Mouse (Mus musculus) heart, embryonic 10.5 days (tissue): ENCODE measurements around the gene Smu1. TPM values are rescaled to one million over a fixed set of nuclear protein-coding genes. Genes with fewer than 3 reads are reported as not detected.
A peak's percentile ranks its signal among the peaks of the same experiment; 100 is the strongest.

Source experiments
- DNase-seq: peaks from one replicate; pipeline ENCODE4 v3.0.0-alpha.2; 2017; ENCODE audit warnings: low spot score
- H3K27ac ChIP-seq: fragments of 300-500 bp; sonication (generic); 2 replicates; pipeline ENCODE4 v1.5.1; 2016; ENCODE audit warnings: mild to moderate bottlenecking
- H3K27me3 ChIP-seq: fragments of 300-500 bp; sonication (generic); 2 replicates; pipeline ENCODE4 v1.6.1; 2016; ENCODE audit warnings: mild to moderate bottlenecking; ENCODE audit not compliant: poor library complexity, insufficient read depth, severe bottlenecking
- H3K36me3 ChIP-seq: fragments of 300-500 bp; sonication (generic); 2 replicates; pipeline ENCODE4 v1.6.1; 2016; ENCODE audit warnings: mild to moderate bottlenecking, moderate library complexity
- H3K4me1 ChIP-seq: fragments of 300-500 bp; sonication (generic); 2 replicates; pipeline ENCODE4 v1.6.1; 2016; ENCODE audit warnings: mild to moderate bottlenecking
- H3K4me3 ChIP-seq: fragments of 300-500 bp; sonication (generic); 2 replicates; pipeline ENCODE4 v1.5.1; 2016; ENCODE audit warnings: mild to moderate bottlenecking, moderate library complexity
- H3K9me3 ChIP-seq: fragments of 300-500 bp; sonication (generic); 2 replicates; pipeline ENCODE4 v1.6.1; 2016; ENCODE audit warnings: mild to moderate bottlenecking, moderate library complexity
- WGBS: fragments of 180-500 bp; shearing (Covaris S2); methylation state at CpG from one replicate; pipeline ENCODE4 v1.1.7; 2016; 5-methylcytosine and 5-hydroxymethylcytosine counted together
- polyA plus RNA-seq: library from polyadenylated mRNA; unstranded; fragments of >200 nt; fragmentation: Nextera tagmentation; extraction: Ambion mirVana; gene quantifications from 2 replicates; pipeline ENCODE4 v1.2.1, GENCODE M21; 2016

Smu1 gene
- polyA plus RNA-seq, 1 experiment from 2014 or later = 158 TPM

GRCm38 (mm10) chr4:40783049-40783448 lies 25.3 kb upstream of the Smu1 start:
- DNase-seq = no peak
- H3K4me1 ChIP-seq = peaks cover 15% of the 10 kb centered on the region
- H3K4me3 ChIP-seq = no peak overlapping the region
- H3K27ac ChIP-seq = no peak overlapping the region
- no peaks in the 10 kb centered on the region for H3K36me3 ChIP-seq
- no peaks in the 10 kb centered on the region for H3K27me3 ChIP-seq
- WGBS = 84% methylated on average over 4 of the region's 4 CpGs
- H3K9me3 ChIP-seq = no peaks in the 10 kb centered on the region

GRCm38 (mm10) chr4:40781797-40782495 lies 24.2 kb upstream of the Smu1 start:
- Histone ChIP-seq H3K4me3 (no peak overlapping the region), H3K4me1 (peaks cover 18% of the 10 kb centered on the region), H3K27me3 (no peaks in the 10 kb centered on the region), H3K9me3 (no peaks in the 10 kb centered on the region), H3K27ac (peak overlapping the region; percentile 56; the same call in 1 of the 2 replicates), H3K36me3 (no peaks in the 10 kb centered on the region)
- DNase-seq = no peak
- 41% methylated on average over 8 of the region's 8 CpGs for WGBS

- peaks cover 20% of the 10 kb centered on the region for H3K4me1 ChIP-seq
- peak overlapping the region; percentile 53; the same call in 1 of the 2 replicates for H3K27ac ChIP-seq
- 13% methylated on average over 3 of the region's 3 CpGs for WGBS
- H3K9me3 ChIP-seq = no peaks in the 10 kb centered on the region
- H3K36me3 ChIP-seq = no peaks in the 10 kb centered on the region
- no peak overlapping the region for H3K4me3 ChIP-seq
- no peak for DNase-seq
- no peaks in the 10 kb centered on the region for H3K27me3 ChIP-seq
These were observed 23.4 kb upstream of the Smu1 start for GRCm38 (mm10) chr4:40781143-40781542.

- Histone ChIP-seq H3K27ac (no peak overlapping the region), H3K27me3 (no peaks in the 10 kb centered on the region), H3K36me3 (no peaks in the 10 kb centered on the region), H3K4me1 (peaks cover 35% of the 10 kb centered on the region), H3K4me3 (no peak overlapping the region), H3K9me3 (no peaks in the 10 kb centered on the region)
- 85% methylated on average over 6 of the region's 6 CpGs for WGBS
- no peak for DNase-seq
These were observed 20.9 kb upstream of the Smu1 start for GRCm38 (mm10) chr4:40778656-40779055.

- WGBS = 25% methylated on average over 2 of the region's 2 CpGs
- H3K4me1 ChIP-seq = peaks cover 33% of the 10 kb centered on the region
- H3K9me3 ChIP-seq = no peaks in the 10 kb centered on the region
- no peak for DNase-seq
- no peak overlapping the region for H3K27ac ChIP-seq
- H3K36me3 ChIP-seq = no peaks in the 10 kb centered on the region
- no peaks in the 10 kb centered on the region for H3K27me3 ChIP-seq
- H3K4me3 ChIP-seq = no peak overlapping the region
These were observed 19.4 kb upstream of the Smu1 start for GRCm38 (mm10) chr4:40777116-40777515.

- peaks cover 28% of the 10 kb centered on the region for H3K4me1 ChIP-seq
- H3K4me3 ChIP-seq = no peak overlapping the region
- 78% methylated on average over 4 of the region's 4 CpGs for WGBS
- no peaks in the 10 kb centered on the region for H3K27me3 ChIP-seq
- no peaks in the 10 kb centered on the region for H3K36me3 ChIP-seq
- H3K9me3 ChIP-seq = no peaks in the 10 kb centered on the region
- H3K27ac ChIP-seq = no peak overlapping the region
- DNase-seq = no peak
These were observed 18.7 kb upstream of the Smu1 start for GRCm38 (mm10) chr4:40776416-40776815.

GRCm38 (mm10) chr4:40774279-40775259 lies 16.8 kb upstream of the Smu1 start:
- Histone ChIP-seq H3K36me3 (no peaks in the 10 kb centered on the region), H3K27ac (peak overlapping the region; percentile 79), H3K4me3 (peak overlapping the region; percentile 52), H3K27me3 (no peaks in the 10 kb centered on the region), H3K4me1 (peaks cover 22% of the 10 kb centered on the region), H3K9me3 (no peaks in the 10 kb centered on the region)
- WGBS = 15% methylated on average over 12 of the region's 12 CpGs
- DNase-seq = peak; percentile 92

GRCm38 (mm10) chr4:40759876-40760275 lies 2.2 kb upstream of the Smu1 start:
- peaks cover 10% of the 10 kb centered on the region for H3K36me3 ChIP-seq
- WGBS = 49% methylated on average over 5 of the region's 5 CpGs
- H3K4me1 ChIP-seq = no peaks in the 10 kb centered on the region; the same call in 1 of the 2 replicates
- H3K4me3 ChIP-seq = no peak overlapping the region
- H3K27me3 ChIP-seq = no peaks in the 10 kb centered on the region
- no peak overlapping the region for H3K27ac ChIP-seq
- H3K9me3 ChIP-seq = no peaks in the 10 kb centered on the region
- DNase-seq = no peak

- H3K27ac ChIP-seq = peak overlapping the region; percentile 93
- WGBS = under 1% methylated on average over 39 of the region's 39 CpGs
- no peaks in the 10 kb centered on the region for H3K27me3 ChIP-seq
- no peak for DNase-seq
- no peaks in the 10 kb centered on the region; the same call in 1 of the 2 replicates for H3K4me1 ChIP-seq
- no peaks in the 10 kb centered on the region for H3K9me3 ChIP-seq
- H3K4me3 ChIP-seq = peak overlapping the region; percentile 89
- peaks cover 36% of the 10 kb centered on the region for H3K36me3 ChIP-seq
These were observed 455 bp downstream of the Smu1 start for GRCm38 (mm10) chr4:40757157-40757779.

- no peak for DNase-seq
- no peaks in the 10 kb centered on the region for H3K4me1 ChIP-seq
- no peak overlapping the region for H3K4me3 ChIP-seq
- 72% methylated on average over 1 of the region's 1 CpGs for WGBS
- no peaks in the 10 kb centered on the region for H3K27me3 ChIP-seq
- H3K27ac ChIP-seq = no peak overlapping the region
- H3K36me3 ChIP-seq = peaks cover 86% of the 10 kb centered on the region
- no peaks in the 10 kb centered on the region for H3K9me3 ChIP-seq
These were observed 22.4 kb downstream of the Smu1 start for GRCm38 (mm10) chr4:40735351-40735750.

GRCm38 (mm10) chr4:40731262-40731661 lies 26.5 kb downstream of the Smu1 start:
- Histone ChIP-seq H3K9me3 (no peaks in the 10 kb centered on the region), H3K27me3 (no peaks in the 10 kb centered on the region), H3K4me1 (no peaks in the 10 kb centered on the region), H3K36me3 (peaks cover 89% of the 10 kb centered on the region), H3K4me3 (no peak overlapping the region), H3K27ac (no peak overlapping the region)
- no peak for DNase-seq

- Histone ChIP-seq H3K4me1 (no peaks in the 10 kb centered on the region; the same call in 1 of the 2 replicates), H3K9me3 (no peaks in the 10 kb centered on the region), H3K36me3 (peaks cover 78% of the 10 kb centered on the region), H3K27ac (no peak overlapping the region), H3K4me3 (no peak overlapping the region), H3K27me3 (no peaks in the 10 kb centered on the region)
- WGBS = 86% methylated on average over 1 of the region's 1 CpGs
- no peak for DNase-seq
These were observed 30.5 kb downstream of the Smu1 start for GRCm38 (mm10) chr4:40727247-40727646.

GRCm38 (mm10) chr4:40725554-40725953 lies 32.2 kb downstream of the Smu1 start:
- DNase-seq = no peak
- no peaks in the 10 kb centered on the region for H3K9me3 ChIP-seq
- H3K27ac ChIP-seq = no peak overlapping the region
- H3K36me3 ChIP-seq = peaks cover 61% of the 10 kb centered on the region
- peaks cover 8% of the 10 kb centered on the region; the same call in 1 of the 2 replicates for H3K4me1 ChIP-seq
- no peak overlapping the region; the same call in 1 of the 2 replicates for H3K4me3 ChIP-seq
- H3K27me3 ChIP-seq = no peaks in the 10 kb centered on the region
